Mouse (Mus musculus): ENCODE measurements around the gene Gprin2. TPM values are rescaled to one million over a fixed set of nuclear protein-coding genes. Genes with fewer than 3 reads are reported as not detected.

The Gprin2 gene
- 0.11 and 0.14 TPM in 2 replicates for polyA plus RNA-seq (2015; fragmentation: Nextera tagmentation; extraction: Ambion mirVana)

DNA sequence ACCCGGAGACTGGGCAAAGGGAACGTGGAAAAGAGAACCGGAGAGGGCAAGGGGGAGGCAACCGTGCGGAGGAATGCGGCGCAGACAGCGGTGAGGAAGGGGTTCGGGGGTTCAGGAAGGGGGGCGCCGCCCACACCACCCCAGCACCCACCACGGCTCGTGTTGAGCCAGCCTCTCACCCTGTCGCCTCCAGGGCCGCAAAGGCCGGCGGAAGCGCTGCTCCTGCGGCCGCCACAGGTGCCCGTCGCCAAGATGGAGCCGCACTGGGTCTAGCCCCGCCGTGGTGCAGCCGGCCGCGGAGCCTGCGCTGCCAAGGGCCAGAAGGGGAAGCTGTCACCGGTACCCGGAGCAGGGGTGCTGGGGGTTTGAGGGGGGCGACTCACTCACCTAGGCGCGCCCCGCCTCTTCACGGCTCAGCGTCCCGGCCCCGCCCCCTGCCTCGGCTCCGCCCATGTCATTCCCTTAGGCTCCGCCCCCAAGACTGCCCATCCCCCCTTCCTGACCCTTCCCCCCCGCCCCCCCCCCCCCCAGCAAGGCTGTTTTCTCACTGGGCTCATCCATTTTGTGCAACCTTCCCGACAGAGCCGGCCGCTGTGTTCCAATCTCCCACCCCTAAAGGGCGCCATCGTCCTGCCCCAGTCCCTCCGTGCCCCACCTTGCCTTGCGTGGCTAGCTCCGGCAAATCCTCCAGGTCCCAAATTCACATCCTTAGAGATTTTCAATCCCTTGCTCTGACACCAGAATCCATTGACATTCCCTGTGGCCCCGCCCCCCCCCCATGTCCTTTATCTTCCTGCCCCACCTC is at the start of gene Gprin2:
TSS of gene Gprin2 (minus strand) at position 423 of the 805 bp plus-strand sequence.
- no peaks in the 10 kb centered on the region for H3K36me3 ChIP-seq (ENCODE audit: control insufficient read depth, insufficient read depth)
- H3K4me2 ChIP-seq (ENCODE audit: low read depth, low read length) = peak within 1 kb of the TSS; percentile 90
- H3K9me3 ChIP-seq (replicated peaks; ENCODE audit: control insufficient read depth, low read length) = no peaks in the 10 kb centered on the region
- peaks cover 8% of the 10 kb centered on the region for H3K27me3 ChIP-seq (ENCODE audit: control insufficient read depth, insufficient read depth, low read length)
- ATAC-seq (replicated peaks; ENCODE audit: extremely low read depth, insufficient read depth, low FRiP score) = peak; percentile 30; the same call in 1 of the 2 replicates
- WGBS = 4% methylated on average over 42 of the region's 52 CpGs
- H3K4me3 ChIP-seq (ENCODE audit: low read length) = peak within 1 kb of the TSS; percentile 67
- no peak within 1 kb of the TSS for H3K27ac ChIP-seq (ENCODE audit: low read length)
- peak within 1 kb of the TSS; percentile 73 for H3K9ac ChIP-seq (ENCODE audit: low read length)
- no peaks in the 10 kb centered on the region for H3K4me1 ChIP-seq (ENCODE audit: control insufficient read depth, insufficient read depth, low read length)

DNA sequence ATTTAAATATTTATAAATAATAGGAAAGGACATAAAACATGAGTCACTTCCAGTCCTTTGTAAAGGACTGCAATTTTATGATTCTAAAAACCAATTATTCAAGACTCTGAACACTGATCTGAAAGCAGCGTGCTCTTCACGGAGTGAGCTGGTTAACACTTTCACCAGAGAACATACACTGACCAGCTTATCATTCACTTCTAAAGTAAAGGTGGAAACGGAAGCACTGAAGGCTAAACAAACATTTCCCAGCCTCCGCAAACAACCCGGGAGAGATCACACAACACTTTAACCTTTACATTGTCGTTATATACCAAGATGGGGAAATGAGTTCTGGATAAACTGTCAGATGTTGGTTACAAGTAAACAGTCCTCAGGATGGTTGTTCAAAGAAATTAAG is 39.2 kb upstream of the Gprin2 start:
- no peak overlapping the region for H3K4me3 ChIP-seq (ENCODE audit: low read length)
- no peak overlapping the region for H3K9ac ChIP-seq (ENCODE audit: low read length)
- WGBS = 60% methylated on average over 6 of the region's 6 CpGs
- no peak for ATAC-seq (replicated peaks; ENCODE audit: extremely low read depth, insufficient read depth, low FRiP score)
- H3K27ac ChIP-seq (ENCODE audit: low read length) = no peak overlapping the region
- H3K4me1 ChIP-seq (ENCODE audit: control insufficient read depth, insufficient read depth, low read length) = no peaks in the 10 kb centered on the region
- no peaks in the 10 kb centered on the region for H3K9me3 ChIP-seq (replicated peaks; ENCODE audit: control insufficient read depth, low read length)
- H3K27me3 ChIP-seq (ENCODE audit: control insufficient read depth, insufficient read depth, low read length) = no peaks in the 10 kb centered on the region
- H3K36me3 ChIP-seq (ENCODE audit: control insufficient read depth, insufficient read depth) = 0 out of 2 replicates have a peak, but pooled peaks cover 3% of the 10 kb centered on the region
- H3K4me2 ChIP-seq (ENCODE audit: low read depth, low read length) = no peak overlapping the region

DNA sequence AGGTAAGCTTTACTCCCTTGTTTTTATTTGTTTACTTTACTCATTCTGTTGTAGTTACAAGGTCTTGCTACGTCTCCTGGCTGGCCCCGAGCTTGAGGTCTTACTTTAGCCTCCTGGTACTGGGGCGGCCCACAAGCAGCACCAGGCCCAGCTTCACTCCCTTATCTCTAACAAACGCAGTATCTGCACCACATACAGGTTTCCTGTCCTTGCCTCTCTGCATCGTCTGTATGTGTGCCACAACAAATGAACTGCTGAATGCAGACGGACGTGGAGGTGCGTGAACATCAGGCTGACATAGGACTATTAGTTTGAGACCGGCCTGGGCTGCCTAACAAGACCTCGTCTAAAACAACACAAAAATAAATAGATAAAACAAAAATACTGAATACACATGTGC is 38.8 kb upstream of the Gprin2 start:
- Histone ChIP-seq H3K27me3 (ENCODE audit: control insufficient read depth, insufficient read depth, low read length) (no peaks in the 10 kb centered on the region), H3K36me3 (ENCODE audit: control insufficient read depth, insufficient read depth) (0 out of 2 replicates have a peak, but pooled peaks cover 3% of the 10 kb centered on the region), H3K4me2 (ENCODE audit: low read depth, low read length) (no peak overlapping the region), H3K9me3 (replicated peaks; ENCODE audit: control insufficient read depth, low read length) (no peaks in the 10 kb centered on the region), H3K4me3 (ENCODE audit: low read length) (no peak overlapping the region), H3K9ac (ENCODE audit: low read length) (no peak overlapping the region), H3K4me1 (ENCODE audit: control insufficient read depth, insufficient read depth, low read length) (no peaks in the 10 kb centered on the region), H3K27ac (ENCODE audit: low read length) (no peak overlapping the region)
- ATAC-seq (replicated peaks; ENCODE audit: extremely low read depth, insufficient read depth, low FRiP score) = no peak
- 57% methylated on average over 10 of the region's 10 CpGs for WGBS

DNA sequence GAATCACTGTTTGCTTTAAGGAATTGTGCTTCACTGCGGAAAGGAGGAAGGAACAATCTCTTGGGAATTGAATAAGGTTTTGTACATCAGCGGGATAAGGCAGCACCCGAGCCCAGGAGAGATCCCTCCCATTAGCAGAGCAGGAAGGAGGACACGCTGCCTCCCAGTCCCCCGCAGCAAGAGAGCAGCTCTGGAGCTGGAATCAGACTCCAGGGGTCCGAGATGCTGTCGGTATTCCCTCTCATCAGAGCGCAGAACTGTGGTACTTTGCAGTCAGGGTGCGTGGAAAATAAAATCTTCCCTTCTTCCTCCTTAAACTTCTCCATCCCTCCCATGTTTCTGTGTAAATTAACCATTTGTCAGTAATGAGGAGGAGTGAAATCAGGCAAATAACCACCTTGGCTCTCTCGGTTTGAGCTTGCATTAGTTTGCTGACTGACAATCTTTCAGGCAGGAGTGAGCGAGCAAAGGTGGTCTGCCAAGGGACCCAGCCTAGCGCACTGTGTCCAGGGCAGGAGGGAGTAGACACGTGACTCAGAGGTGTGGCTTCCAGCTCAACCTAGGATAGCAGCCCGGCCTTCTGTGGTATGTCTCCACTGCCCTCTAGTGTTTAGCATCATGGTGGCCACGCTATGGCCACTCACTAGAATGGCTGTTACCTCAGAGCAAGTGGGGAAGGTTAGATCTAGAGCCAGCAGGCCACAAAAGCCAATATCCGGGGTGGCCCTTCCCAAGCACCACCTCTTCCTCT is 33.4 kb upstream of the Gprin2 start:
- 5% methylated on average over 16 of the region's 16 CpGs for WGBS
- H3K9me3 ChIP-seq (replicated peaks; ENCODE audit: control insufficient read depth, low read length) = 0 out of 2 replicates have a peak, but pooled peaks cover 2% of the 10 kb centered on the region
- peak overlapping the region; percentile 72 for H3K4me2 ChIP-seq (ENCODE audit: low read depth, low read length)
- H3K9ac ChIP-seq (ENCODE audit: low read length) = peak overlapping the region; percentile 69
- H3K4me3 ChIP-seq (ENCODE audit: low read length) = peak overlapping the region; percentile 43
- H3K36me3 ChIP-seq (ENCODE audit: control insufficient read depth, insufficient read depth) = peaks cover 5% of the 10 kb centered on the region; the same call in 1 of the 2 replicates
- H3K27ac ChIP-seq (ENCODE audit: low read length) = no peak overlapping the region
- no peaks in the 10 kb centered on the region for H3K27me3 ChIP-seq (ENCODE audit: control insufficient read depth, insufficient read depth, low read length)
- peak; percentile 96 for ATAC-seq (replicated peaks; ENCODE audit: extremely low read depth, insufficient read depth, low FRiP score)
- 0 out of 2 replicates have a peak, but pooled peaks cover 4% of the 10 kb centered on the region for H3K4me1 ChIP-seq (ENCODE audit: control insufficient read depth, insufficient read depth, low read length)

DNA sequence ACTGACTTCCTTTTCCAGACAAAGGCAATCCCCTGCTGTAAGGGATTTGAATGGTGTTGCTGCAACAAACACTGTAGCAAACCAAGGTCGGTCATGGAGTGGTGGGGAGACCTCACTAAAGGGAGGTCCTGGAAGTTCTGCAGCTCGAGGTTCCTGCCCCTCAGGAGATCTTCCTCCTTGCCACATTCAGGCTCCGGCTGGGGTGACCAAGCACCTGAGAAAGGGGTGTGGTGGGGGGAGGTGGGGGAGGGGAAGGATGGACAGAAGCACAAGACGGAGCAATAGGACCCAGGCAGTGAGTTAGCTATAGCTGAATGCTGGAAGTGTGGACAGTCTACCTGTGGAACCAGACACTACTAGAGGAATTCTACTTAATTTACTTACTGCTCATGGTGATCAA is 32.4 kb upstream of the Gprin2 start:
- Histone ChIP-seq H3K9me3 (replicated peaks; ENCODE audit: control insufficient read depth, low read length) (0 out of 2 replicates have a peak, but pooled peaks cover 2% of the 10 kb centered on the region), H3K9ac (ENCODE audit: low read length) (no peak overlapping the region), H3K4me2 (ENCODE audit: low read depth, low read length) (no peak overlapping the region), H3K4me1 (ENCODE audit: control insufficient read depth, insufficient read depth, low read length) (peaks cover 5% of the 10 kb centered on the region; the same call in 1 of the 2 replicates), H3K4me3 (ENCODE audit: low read length) (no peak overlapping the region), H3K27ac (ENCODE audit: low read length) (no peak overlapping the region), H3K36me3 (ENCODE audit: control insufficient read depth, insufficient read depth) (peaks cover 5% of the 10 kb centered on the region; the same call in 1 of the 2 replicates), H3K27me3 (ENCODE audit: control insufficient read depth, insufficient read depth, low read length) (no peaks in the 10 kb centered on the region)
- WGBS = 75% methylated on average over 4 of the region's 4 CpGs
- ATAC-seq (replicated peaks; ENCODE audit: extremely low read depth, insufficient read depth, low FRiP score) = no peak

DNA sequence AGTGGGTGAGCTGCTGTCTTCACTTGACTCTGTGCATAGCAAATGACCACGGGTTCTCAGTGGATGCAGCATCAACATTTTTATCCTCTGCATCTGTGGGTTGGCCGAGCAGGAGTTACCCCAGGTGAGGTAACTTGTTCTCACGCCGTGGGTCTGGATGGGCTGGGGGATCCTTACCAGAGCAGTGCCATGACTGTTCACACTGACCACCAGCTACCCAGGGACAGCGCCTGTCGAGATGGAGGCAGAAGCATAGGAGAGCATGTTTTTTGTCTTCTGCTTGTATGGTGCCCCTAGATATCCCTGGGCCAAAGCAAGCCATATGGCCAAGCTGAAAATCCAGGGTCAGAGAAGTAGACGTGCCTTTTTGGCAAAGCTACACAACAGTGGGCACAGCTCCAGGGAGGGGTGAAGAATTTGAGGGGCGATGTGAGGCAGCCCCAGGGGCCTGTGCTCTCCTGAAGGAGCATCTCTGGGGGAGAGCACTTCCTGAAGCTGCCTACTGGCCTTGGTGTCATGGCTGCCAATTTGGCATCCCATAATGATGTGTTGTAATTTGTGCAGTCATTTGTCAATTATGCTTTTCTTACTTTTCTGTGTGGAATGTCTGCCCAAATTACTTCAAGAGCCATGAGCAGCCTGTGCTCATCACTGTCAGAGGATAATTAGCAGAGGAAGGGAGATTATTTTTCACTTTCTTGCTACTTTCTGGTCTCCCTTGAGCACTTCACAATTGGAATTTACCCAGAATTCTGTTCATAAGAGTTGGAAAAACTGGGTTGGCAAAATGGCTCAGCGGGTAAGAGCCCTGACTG is 31.6 kb upstream of the Gprin2 start:
- 0 out of 2 replicates have a peak, but pooled peaks cover 2% of the 10 kb centered on the region for H3K9me3 ChIP-seq (replicated peaks; ENCODE audit: control insufficient read depth, low read length)
- peaks cover 5% of the 10 kb centered on the region; the same call in 1 of the 2 replicates for H3K36me3 ChIP-seq (ENCODE audit: control insufficient read depth, insufficient read depth)
- 78% methylated on average over 9 of the region's 9 CpGs for WGBS

DNA sequence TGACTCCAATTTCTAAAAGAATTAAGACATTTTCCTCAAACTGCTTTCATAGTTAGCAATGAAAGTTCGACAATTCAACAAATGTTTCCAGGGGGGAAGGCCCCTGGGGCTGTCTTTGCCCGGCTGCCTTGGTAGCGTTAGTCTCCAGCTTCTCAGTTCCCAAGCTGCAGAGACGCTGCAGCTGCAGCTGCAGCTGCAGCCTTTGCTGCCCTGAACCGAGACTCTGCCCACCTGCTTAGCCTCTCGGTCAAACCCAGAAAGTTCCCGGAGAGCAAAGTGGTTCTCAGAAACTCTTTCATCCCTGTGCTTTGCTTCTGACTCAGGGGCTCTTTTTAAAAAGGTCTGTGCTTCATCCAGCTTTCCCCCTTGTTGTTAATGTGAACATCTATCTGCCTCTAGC is 30.9 kb upstream of the Gprin2 start:
- Histone ChIP-seq H3K9me3 (replicated peaks; ENCODE audit: control insufficient read depth, low read length) (0 out of 2 replicates have a peak, but pooled peaks cover 2% of the 10 kb centered on the region), H3K27ac (ENCODE audit: low read length) (no peak overlapping the region)

More for the DNA sequence above, 31.6 kb upstream of the Gprin2 start:
- ATAC-seq (replicated peaks; ENCODE audit: extremely low read depth, insufficient read depth, low FRiP score) = no peak
- no peaks in the 10 kb centered on the region for H3K27me3 ChIP-seq (ENCODE audit: control insufficient read depth, insufficient read depth, low read length)
- peaks cover 10% of the 10 kb centered on the region; the same call in 1 of the 2 replicates for H3K4me1 ChIP-seq (ENCODE audit: control insufficient read depth, insufficient read depth, low read length)
- H3K4me3 ChIP-seq (ENCODE audit: low read length) = no peak overlapping the region
- H3K27ac ChIP-seq (ENCODE audit: low read length) = no peak overlapping the region
- H3K4me2 ChIP-seq (ENCODE audit: low read depth, low read length) = no peak overlapping the region
- H3K9ac ChIP-seq (ENCODE audit: low read length) = no peak overlapping the region

DNA sequence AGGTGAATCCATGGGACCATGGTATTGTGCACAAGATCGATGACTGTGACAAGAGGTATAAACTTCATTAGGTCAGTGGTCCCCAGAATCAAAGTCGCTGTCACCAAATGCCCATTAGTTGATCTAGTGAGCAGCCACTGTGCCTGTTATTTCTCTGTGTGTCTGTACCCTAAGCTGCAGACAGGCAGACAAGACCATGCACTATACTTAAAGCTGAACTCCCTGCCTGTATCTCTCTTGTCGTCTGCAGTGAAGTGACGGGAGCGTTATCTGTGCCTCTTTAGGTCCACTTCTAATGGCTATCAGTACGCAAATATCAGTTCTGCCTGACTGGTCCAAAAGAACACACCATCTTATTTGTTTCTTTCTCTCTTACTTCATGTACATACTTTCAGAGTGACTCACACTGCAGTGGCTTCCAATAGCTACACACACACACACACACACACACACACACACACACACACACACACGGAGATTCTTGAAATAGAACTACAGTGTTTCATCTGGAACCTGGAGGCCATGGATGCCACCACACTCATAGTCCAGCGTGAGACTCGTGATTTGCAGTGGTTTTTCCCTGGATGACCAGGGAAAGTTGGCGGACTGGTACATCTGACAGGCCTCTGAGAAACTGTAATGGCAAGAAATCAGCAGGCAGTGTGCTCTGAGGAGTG is 27.5 kb upstream of the Gprin2 start:
- no peak overlapping the region for H3K9ac ChIP-seq (ENCODE audit: low read length)
- peaks cover 6% of the 10 kb centered on the region; the same call in 1 of the 2 replicates for H3K4me1 ChIP-seq (ENCODE audit: control insufficient read depth, insufficient read depth, low read length)
- ATAC-seq (replicated peaks; ENCODE audit: extremely low read depth, insufficient read depth, low FRiP score) = peak; percentile 75
- 35% methylated on average over 10 of the region's 10 CpGs for WGBS
- no peak overlapping the region for H3K4me2 ChIP-seq (ENCODE audit: low read depth, low read length)
- H3K27ac ChIP-seq (ENCODE audit: low read length) = peak overlapping the region; percentile 41
- H3K9me3 ChIP-seq (replicated peaks; ENCODE audit: control insufficient read depth, low read length) = 0 out of 2 replicates have a peak, but pooled peaks cover 2% of the 10 kb centered on the region
- H3K4me3 ChIP-seq (ENCODE audit: low read length) = no peak overlapping the region
- H3K36me3 ChIP-seq (ENCODE audit: control insufficient read depth, insufficient read depth) = peaks cover 2% of the 10 kb centered on the region; the same call in 1 of the 2 replicates
- H3K27me3 ChIP-seq (ENCODE audit: control insufficient read depth, insufficient read depth, low read length) = no peaks in the 10 kb centered on the region

More for the DNA sequence above, 30.9 kb upstream of the Gprin2 start:
- WGBS = 68% methylated on average over 7 of the region's 7 CpGs
- Histone ChIP-seq H3K9ac (ENCODE audit: low read length) (no peak overlapping the region), H3K4me1 (ENCODE audit: control insufficient read depth, insufficient read depth, low read length) (peaks cover 10% of the 10 kb centered on the region; the same call in 1 of the 2 replicates), H3K4me3 (ENCODE audit: low read length) (no peak overlapping the region), H3K27me3 (ENCODE audit: control insufficient read depth, insufficient read depth, low read length) (no peaks in the 10 kb centered on the region), H3K36me3 (ENCODE audit: control insufficient read depth, insufficient read depth) (peaks cover 3% of the 10 kb centered on the region; the same call in 1 of the 2 replicates), H3K4me2 (ENCODE audit: low read depth, low read length) (no peak overlapping the region)
- no peak for ATAC-seq (replicated peaks; ENCODE audit: extremely low read depth, insufficient read depth, low FRiP score)
